Mouse (Mus musculus) MN1 (cell line): ENCODE measurements around the gene Kif5a.
A peak's percentile ranks its signal among the peaks of the same experiment; 100 is the strongest.
"Not testable (repeated sequence)": the region's sequence is repeated elsewhere in the genome, so short reads cannot be mapped to it uniquely, and the experiment has no call there.

Source experiments
- DNase-seq: peaks from one replicate; pipeline ENCODE4 v3.0.0-alpha.2; 2016; ENCODE audit warnings: low spot score

Gene Kif5a

DNA sequence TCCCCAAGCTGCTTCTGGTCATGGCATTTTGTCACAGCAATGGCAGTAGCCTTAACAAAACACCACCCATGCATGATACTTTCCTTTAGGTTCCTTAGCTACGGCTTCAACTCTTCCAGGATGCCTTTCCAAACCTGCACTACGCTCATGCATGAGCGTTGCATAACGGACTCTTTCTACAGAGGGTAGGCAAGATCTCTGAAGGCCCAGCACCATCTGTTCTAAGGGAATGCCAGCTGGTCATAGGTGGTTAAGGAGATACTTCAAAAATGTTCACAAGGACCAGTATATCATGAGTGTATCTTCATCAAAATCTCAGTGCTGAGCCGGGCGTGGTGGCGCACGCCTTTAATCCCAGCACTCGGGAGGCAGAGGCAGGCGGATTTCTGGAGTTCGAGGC, 46.7 kb downstream of the Kif5a start:
- DNase-seq: no peak

DNA sequence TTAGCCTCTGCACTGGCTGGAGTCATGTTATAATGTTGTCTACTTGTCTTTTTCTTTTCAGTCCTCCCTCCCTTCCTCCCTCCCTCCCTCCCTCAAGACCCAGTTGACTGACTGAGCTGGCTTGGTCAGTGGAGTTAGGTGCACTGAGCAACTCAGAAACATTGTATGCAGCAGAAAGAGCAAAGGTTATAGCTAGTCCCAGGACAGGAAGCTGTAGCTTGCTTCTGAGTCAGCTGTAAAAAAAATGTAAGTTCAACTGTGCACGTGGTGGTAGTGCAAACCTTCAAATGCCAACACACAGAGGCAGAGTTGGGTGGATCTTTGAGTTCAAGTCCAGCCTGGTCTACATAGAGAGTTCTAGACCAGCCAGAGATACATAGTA, 48.7 kb downstream of the Kif5a start:
- DNase-seq: no peak

DNA sequence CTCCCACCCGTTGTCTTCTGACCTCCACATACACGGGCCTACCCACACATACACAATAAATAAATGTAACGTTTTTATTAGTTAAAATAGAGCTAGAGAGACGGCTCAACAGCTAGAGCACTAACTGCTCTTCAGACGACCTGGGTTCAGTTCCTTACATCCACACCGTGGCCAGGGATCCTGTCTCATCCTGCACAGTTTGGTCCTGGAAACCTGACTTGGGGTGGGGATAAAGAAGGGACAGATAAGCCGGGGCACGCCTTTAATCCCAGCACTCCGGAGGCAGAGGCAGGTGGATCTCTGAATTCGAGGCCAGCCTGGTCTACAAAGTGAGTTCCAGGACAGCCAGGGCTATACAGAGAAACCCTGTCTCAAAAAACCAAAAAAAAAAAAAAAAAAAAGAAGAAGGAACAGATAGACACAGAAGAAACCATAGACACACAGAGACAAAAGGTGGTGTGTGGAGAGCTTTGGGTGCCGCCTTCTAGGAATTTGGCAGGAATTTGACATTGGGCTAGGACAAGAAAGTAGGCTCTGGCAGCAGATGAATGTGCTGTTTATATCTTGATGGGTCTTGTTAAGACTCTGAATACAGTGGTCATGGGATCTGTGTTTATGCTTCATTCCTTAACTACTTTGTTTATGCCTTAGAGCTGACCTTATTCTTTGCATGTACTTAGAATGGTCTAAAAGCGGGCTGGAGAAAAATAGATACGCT, 49.3 kb downstream of the Kif5a start:
- DNase-seq: no peak

DNA sequence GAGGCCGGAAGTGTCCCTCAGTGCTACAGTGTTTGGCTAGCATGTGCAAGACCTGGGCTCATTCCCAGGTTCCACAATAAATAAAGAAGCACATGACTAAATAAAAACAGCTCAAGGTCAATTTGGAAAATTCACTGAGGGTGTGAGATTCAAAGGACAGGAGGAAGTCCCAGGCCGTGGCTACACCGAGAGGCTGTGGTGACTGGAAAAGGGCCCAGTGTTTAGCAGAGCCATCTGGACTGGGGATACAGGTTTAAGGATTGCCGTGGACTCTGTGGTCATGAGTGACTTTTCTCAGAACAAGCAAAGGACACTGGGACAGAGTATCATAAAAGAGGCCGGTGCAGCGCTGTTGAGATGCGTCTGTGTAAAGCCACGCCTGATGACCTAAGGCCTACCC, 49.9 kb downstream of the Kif5a start:
- no peak for DNase-seq

DNA sequence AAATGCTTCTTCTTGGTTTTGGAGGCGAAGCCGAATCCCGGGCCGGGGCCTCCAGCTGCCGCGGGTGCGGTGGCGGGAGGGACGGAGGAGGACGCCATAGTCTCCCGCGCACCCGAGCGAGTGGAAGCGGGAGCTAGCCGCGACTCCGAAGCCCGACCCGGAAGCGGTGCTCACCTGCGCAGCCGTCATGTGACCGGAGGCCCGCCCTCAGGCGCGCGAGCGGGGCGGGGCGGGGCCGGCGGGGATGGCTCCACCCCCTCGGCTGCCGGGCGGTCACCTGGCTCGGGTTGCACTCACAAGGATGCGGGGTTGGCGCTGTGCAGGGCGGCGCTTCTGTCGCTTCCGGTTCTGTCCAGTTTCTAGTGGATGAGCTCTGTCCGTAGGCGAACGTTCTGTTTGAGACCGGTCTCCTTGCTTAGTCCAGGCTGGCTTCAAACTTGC, 51.7 kb downstream of the Kif5a start, which contains the start of gene Pip4k2c:
Pip4k2c (minus strand) TSS at position 172 of the 441 bp plus-strand sequence.
- DNase-seq: peak; percentile 96

DNA sequence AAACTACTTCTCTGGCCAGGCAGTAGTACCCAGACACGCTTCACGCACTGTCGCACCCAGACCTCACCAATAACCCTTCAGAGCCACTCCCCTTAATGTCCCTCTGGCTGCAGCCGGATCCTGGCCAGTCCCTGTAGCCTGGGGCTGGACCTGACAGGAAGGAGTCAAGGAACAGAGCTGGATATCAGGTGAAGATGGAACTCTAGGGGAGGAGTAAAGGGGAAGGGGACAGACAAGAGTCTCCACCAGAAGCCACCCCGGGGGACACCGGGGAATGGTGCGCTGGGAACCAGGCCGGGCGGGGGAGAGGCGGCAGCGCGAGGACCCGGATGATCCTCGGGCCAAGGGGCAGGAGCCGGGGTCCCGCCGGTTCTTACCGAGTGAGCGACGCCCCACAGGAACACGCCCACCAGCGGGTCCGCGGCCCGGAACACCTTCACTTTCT, 52.2 kb downstream of the Kif5a start:
- DNase-seq: peak; percentile 84

DNA sequence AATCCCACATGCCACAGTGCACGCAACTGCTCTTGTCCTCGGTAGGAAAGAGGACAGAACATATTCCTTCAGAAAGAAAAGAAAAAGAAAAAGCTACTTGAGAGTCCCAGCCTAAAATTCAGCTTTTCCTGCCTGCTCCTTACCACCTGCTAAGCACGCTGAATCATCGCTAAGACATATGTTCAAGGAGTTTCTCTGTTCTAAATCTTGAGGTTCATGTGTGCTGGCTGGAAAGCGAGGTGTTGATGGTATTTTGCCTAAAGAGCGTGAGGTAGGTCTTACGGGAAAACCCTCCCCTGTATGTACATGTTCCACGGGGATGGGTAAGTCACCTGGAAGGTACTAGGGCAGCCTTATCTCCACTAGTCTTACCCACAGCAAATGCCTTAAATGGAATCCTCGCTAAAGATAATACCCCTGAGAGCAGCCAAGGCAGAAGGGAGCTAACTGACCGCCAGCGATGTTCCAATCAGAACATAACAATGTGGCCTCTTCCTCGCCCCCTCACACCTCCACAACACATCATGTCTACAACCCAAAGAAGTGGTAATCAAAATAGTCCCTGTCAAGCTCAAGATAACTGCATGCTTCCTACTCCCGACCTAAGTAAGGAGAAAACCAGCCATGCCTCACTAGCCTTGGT, 53.1 kb downstream of the Kif5a start:
- no peak for DNase-seq

DNA sequence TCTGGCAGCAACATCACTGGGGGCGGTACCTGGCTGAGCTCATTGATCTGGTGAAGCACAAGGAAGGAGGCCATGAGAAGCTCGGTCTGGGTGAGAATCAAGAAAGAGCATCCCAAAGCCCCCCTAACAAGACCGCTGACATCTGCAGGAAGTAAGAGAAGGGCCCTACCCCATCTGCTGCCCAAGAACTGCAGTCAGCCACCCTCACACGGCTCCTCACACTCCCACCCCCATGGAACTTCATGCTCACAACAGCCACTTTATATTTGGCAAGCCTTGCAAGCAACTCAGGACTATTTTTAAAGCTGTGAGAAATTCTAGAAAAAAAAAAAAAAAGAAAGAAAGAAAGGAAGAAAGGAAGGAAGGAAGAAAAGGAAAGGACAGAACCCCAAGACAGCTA, 54.2 kb downstream of the Kif5a start:
- no peak for DNase-seq

DNA sequence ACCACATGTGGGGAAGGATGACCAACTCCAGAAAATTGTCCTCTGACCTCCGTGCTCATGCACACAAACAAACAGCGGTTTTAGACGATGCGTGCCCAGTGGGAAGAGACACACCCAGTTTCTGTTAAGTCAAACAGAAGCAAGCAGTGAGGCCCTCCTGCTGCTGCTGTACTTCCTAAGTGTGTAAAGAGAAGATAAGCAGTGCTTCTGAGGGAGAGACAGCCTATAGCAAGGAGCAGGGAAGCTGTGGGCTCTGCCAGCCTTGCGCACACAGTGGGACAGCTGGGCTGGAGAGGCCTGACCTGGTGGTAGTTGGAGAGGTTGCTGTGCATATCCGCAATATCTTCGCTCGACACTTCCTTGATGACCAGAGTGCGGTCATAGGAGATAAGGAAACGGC, 57.8 kb downstream of the Kif5a start:
- DNase-seq: no peak

DNA sequence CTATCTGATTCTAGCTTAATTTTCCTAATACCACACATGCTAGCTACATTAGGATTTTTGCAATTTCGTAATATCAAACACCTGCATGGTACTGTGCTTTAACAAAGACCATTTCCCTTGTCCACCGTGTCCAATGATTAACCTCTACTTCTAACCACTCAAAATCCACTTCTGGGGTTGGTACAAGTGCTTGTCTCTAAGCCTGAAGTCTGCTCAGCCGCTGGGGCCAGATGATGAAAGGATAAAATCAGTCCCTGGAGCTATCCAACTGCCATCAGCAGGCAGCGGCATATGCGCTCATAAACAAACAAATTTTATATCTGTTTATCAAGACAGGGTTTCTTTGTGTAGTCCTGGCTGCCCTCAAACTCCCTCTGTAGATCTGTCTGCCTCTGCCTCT, 58.6 kb downstream of the Kif5a start:
- DNase-seq: no peak

DNA sequence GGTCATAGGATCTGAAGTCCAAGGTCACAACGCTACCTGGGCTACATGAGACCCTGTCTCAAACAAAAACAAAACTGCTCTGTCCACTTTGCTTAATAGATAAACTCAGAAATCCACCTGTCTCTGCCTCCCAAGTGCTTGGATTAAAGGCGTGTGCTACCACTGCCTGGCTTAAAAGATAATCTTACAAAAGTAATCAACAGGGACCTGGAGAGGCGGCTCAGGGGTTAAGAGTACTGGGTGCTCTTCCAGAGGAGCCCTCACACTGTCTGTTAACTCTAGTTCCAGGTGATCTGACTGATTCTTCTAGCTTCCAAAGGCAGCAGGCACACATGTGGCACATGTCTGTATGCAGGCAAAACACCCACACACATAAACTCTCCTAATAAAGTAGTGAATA, 60.0 kb downstream of the Kif5a start:
- DNase-seq: no peak

DNA sequence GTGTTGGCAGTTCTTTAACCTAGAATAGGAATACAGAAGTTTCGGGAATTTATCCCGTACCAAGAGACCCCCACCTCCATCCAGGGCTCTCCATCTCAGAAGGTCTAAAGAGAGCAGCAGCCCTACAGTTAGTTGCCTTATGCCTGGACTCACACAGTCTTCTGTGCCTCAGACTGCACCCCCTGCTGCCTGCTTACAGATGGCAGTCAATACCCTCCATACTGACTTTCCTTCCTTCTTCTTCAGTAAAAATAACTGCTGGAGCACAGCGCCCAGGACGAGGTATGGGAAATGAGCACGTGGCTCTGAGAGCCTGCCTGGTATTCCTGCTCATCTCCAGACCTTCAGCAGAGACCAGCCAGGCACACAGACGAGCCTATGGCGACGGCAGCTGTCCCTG, 62.9 kb downstream of the Kif5a start:
- peak; percentile 39 for DNase-seq

DNA sequence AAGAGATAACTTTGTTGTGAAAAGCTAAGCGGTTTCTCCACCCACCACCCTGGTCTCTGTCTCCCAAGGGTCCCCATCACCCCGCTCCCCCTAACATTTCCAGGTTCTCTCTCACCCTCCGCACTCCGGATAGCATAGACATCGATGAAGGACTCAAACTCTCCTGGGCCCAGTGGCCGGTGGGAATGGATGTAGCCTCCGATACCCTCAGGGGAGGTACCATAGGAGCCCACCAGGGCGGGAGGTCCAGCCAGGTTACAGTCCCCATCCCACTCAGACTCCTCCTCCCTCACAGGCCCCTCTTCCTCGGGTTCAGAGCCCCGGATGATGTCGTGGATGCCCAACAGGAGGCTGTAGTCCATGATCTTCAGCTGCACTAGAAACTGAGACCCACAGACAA, 63.7 kb downstream of the Kif5a start:
- no peak for DNase-seq

DNA sequence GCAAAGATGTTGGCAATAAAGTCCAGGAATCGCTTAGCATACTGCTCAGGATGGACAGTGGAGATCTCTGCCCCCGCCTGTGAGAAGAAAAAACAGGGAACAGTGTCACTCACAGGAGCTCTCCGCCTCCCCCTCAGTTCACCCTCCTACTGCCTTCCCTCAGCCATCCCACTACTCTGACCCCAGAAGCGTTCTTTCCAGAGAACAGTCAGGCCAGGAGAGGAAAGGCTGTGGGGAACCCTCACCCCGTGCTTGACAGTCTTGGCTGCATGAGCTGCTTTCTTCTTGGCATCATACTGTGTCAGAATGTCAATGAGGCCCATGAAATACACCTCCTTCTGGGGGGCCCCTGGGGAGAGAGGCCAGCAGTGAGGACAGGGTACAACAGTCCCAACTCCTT, 64.1 kb downstream of the Kif5a start:
- DNase-seq: no peak

DNA sequence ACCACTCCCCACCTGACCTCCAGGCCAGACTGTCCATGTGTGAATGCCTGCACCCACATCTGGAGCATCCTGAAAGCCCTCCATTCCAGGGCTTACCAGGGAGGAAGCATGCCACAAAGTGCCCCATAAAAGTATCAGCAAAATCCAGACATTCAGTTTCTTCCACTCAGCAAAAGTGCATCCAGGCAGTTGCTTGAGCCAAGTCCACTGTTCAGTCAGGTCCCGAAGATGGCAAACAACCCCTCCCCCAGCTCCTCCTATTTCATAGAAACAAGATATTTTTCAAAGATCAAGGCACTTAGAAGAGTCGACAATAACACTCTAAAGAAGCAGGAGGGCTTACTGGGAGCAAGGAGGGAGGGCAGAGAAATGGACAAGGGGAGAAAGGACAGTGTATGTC, 64.7 kb downstream of the Kif5a start:
- DNase-seq: peak; percentile 12

DNA sequence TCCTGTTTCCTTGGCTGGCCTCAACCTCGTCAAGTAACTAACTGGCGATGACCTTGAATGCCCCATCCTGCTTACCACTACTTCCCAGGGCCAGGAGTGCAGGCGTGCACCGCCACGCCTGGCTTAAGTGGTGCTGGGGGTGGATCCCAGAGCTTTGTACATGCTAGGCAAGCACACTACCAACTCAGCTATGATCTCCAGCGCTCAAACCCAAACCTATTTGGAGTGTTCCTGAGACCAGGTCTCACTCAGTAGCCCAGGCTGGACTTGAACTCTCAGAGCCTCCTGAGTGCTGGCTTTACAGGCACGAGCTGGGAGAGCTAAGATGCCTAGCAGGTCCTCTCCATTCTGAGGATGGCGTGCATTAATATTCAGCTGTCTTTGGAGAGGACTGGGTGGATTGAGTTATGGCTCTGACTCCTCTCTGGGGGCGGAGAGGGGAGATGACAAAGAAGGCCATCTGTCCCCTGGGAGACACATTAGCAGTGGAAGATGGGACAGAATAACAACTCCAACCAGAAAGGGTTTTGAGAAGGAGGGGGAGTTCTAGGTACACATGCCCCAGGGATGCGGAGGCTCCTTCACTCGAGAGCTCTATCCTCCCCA, 65.5 kb downstream of the Kif5a start:
- DNase-seq: peak; percentile 29

DNA sequence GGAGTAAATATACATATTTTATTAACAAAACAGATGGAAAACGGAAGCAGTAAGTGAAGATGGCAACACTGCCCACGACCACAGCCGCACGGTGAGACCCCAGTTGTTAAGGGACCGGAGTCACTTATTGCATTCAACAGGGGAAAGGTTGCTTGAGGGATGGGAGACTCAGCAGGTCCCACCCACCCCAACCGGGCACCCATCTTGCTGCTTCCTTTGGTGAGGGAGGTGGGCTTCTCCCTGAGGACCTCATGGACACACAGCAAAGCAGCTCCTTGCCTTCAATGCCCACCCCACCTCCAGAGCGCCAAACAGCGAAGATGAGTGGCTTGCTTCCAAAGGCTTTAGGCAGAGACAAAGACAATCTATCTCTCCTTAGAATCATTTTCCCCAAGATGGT, 66.0 kb downstream of the Kif5a start:
- DNase-seq: peak; percentile 17

DNA sequence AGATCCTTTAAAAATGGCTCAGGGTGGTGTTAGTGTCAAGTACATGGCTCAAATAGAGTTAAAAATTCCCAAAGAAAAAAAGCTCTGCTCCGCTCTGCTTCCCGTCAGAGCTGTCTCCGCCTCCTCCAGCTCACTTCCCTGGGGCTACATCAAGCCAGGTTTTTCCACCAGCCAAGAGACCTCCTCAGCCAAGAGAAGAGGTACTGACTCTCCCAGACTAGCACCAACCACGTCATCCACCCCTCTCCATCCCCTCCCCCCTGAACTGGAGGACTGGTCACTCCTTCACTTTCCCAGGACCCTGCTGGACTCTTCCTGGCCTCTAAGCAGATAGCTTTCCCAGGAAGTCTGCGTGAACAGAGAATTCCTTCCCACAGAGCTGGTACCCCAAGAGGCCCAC, 66.8 kb downstream of the Kif5a start:
- peak; percentile 93 for DNase-seq

DNA sequence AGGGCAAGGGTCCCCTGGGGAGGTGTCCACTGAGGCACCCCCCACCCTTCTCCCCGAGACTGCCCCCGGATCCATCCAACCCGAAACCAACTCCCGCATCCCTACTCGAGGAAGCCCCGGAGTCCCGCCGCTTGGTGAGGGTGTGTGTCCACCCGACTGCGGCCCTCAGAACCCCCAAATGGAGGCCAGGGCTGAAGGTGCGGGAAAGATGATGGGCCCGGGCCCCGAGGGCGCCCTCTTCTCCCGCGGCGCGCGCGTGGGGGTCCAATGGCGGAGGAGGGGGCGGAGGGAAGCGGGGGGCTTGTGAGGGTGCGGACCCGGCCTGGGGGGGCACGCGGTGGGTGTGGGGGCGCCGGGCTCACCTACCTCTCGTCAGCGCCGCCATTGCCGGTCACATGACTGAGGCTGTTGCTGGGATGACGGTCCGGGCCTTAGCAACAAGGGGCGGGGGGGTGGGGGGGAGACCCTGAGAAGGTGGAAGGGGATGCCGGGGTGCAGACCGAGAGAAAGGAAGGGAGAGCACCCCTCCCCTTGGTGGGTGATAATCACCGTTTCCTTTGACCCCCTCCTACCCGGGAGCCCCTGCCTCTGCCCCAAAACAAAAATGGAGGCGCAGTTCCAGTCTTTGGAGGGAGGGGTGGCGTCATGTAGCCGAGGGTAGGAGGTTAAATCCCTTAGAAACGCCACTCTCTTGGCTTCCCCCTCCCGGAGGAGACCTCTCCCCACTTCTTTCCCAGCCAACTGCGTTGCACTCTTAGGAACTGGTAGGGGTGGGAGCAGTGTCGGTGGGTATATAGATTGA, 67.6 kb downstream of the Kif5a start, which contains the start of gene Dtx3:
Dtx3 (minus strand) TSS at position 401 of the 802 bp plus-strand sequence.
- DNase-seq: peak; percentile 70

DNA sequence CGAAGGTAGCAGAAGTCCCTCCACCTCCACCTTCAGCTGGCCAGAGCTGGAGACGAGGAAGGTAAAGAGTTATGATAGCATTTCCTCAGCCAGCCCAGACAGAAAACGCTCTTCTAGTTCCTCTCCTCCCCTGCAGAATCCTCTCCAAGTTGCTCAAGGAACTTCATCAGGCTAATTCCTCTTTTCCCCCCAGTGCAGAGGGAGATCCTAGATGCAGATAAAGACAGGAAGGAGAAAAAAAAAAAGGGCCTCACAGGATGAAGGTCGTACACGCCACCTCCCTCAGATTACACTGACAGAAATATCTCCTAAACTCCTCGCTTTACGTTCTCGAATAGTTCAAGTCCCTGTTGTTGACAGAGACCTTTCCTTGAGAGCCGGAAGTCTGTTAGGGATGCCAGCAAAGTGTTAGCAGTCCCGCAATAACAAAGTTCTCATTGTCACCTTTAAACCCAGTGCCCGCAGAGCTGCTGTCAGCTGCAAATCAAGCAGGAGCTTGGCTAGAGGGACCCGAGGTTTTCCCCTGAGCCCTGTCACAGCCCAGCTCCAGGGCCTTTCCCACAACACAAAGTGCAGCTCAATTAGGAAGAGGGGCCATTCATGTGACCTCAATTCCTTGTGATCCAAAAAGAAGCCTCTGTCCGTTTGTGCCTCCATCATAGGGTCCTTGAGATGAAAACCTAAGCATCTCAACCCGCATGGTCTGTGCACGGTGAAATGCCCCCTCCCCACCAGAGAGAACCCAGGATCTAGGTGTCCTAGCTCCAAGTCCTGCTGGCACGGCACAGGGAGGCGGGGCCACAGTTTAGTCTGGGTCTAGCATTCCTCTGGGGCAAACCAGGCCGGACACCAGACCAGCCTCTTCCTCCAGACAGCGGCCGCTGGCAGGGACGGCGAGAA, 68.5 kb downstream of the Kif5a start:
- DNase-seq: peak; percentile 85

DNA sequence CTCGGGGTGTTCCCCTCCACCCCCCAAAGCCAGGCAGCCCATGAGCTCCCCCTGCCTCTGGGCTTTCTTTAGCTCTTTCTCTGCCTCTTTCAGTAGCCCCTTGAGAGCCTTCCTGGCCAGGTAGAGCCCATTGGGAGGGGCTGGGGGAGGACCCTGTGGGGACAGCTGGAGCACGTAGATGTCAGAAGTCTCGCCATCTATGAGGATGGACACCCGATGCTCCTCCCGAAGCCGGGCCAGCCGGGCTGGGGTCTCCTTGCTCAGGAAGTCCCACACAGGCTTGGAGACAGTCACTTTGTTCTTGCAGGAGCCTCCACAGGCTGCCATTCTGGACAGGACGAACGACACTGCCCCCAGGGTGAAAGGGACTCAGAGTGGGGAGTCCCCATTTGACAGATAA, 70.1 kb downstream of the Kif5a start:
- no peak for DNase-seq

DNA sequence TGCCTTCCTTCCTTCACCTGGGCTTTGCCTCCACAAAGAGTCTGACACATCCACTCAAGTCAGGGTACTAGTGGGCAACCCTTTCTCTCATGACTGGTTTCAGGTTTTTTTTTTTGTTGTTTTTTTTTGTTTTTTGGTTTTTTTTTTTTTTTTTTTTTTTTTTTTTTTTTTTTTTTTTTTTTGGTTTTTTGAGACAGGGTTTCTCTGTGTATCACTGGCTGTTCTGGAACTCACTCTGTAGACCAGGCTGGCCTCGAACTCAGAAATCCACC, 71.2 kb downstream of the Kif5a start:
- DNase-seq: not testable (repeated sequence)
